Mouse (Mus musculus) E14TG2a.4 (cell line): ENCODE measurements around the gene Fcrl6.

Experiments
- H3K27me3 ChIP-seq: 2 replicates; pipeline ENCODE4 v1.6.1; 2014; ENCODE audit warnings: low read length, control low read depth; ENCODE audit not compliant: insufficient read depth
- H3K36me3 ChIP-seq: 2 replicates; pipeline ENCODE4 v1.6.1; 2014; ENCODE audit warnings: low read length, control low read depth; ENCODE audit not compliant: insufficient read depth
- H3K4me1 ChIP-seq: replicated peaks from 2 replicates; pipeline ENCODE4 v1.6.1; 2014; ENCODE audit warnings: low read depth, low read length, control low read depth
- H3K4me3 ChIP-seq: replicated peaks from 2 replicates; pipeline ENCODE4 v1.5.1; 2014; ENCODE audit warnings: mild to moderate bottlenecking, low read length
- H3K9me3 ChIP-seq: 2 replicates; pipeline ENCODE4 v1.6.1; 2014; ENCODE audit warnings: low read length, control low read depth
- CTCF ChIP-seq: conservative IDR thresholded peaks from 2 replicates; pipeline ENCODE4 v1.5.1; 2014; ENCODE audit warnings: low read length
- NANOG ChIP-seq: IDR thresholded peaks from 2 replicates; pipeline ENCODE4 v1.6.1; 2014; ENCODE audit warnings: borderline replicate concordance, low read length, mixed read lengths
- POU5F1 ChIP-seq: IDR thresholded peaks from 2 replicates; pipeline ENCODE4 v1.6.1; 2014; ENCODE audit warnings: low read length, borderline replicate concordance

Fcrl6 gene

DNA sequence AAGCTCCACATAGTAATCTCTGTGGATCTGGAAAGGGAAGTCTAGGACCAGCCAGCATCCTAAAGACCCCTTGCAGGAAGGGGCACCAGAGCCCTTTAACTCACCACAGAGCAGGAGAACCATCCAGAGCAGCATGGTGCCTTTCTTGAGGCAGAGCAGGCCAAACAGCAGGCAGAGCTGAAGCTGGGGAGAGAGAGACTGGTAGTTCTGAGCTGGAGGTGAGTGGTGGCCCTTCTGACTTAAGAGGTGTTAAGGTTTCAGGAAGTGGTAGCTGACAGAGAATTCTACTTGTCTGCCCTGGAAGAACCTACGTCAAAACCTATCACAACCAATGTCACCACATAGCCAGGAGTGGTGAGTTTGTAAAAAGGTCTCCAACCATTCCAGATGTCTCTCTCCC is at the start of gene Fcrl6:
TSS of gene Fcrl6 (minus strand) at position 226 of the 400 bp plus-strand sequence.
- H3K27me3 ChIP-seq: peaks cover 29% of the 10 kb centered on the region
- H3K4me3 ChIP-seq: no peak within 1 kb of the TSS
- no peaks in the 10 kb centered on the region for H3K4me1 ChIP-seq
- H3K36me3 ChIP-seq: no peaks in the 10 kb centered on the region
- TF ChIP-seq CTCF (no peak), NANOG (no peak), POU5F1 (no peak)
- H3K9me3 ChIP-seq: no peaks in the 10 kb centered on the region

DNA sequence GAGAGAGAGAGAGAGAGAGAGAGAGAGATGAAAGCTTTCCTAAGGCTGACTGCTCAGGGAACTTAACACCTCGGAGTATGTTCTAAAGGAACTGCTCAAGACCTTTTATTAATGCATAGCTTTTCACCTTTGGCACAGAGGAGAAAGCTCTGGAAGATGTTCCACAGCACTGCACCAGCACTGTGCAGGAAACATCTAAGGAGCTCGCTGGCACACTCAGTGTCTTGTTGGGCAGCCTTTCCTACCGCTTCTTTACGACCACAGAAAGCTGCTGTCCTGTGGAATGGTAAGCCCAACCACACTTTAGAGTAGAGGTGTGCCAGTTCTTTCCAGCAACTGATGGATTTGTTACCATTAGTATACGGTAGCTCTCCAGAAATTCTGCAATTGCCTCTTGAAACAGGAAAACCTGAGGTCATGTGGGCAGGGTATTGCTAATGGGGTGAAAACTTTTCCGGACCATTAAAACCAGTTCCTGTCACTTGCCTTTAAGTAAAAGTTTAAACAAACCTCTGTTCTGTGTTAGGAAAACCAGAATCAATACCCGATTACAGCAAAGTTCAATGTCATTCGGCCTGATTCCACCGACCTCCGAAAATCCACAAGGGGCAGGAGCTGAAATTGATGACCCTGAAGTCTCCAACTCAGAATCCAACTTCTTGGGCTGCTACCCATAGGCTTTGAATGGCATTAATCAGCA is 49.1 kb upstream of the Fcrl6 start:
- TF ChIP-seq CTCF: no peak
- no peak overlapping the region for H3K4me3 ChIP-seq
- no peaks in the 10 kb centered on the region for H3K27me3 ChIP-seq
- H3K4me1 ChIP-seq: peaks cover 12% of the 10 kb centered on the region
- H3K9me3 ChIP-seq: peaks cover 7% of the 10 kb centered on the region
- H3K36me3 ChIP-seq: no peaks in the 10 kb centered on the region

DNA sequence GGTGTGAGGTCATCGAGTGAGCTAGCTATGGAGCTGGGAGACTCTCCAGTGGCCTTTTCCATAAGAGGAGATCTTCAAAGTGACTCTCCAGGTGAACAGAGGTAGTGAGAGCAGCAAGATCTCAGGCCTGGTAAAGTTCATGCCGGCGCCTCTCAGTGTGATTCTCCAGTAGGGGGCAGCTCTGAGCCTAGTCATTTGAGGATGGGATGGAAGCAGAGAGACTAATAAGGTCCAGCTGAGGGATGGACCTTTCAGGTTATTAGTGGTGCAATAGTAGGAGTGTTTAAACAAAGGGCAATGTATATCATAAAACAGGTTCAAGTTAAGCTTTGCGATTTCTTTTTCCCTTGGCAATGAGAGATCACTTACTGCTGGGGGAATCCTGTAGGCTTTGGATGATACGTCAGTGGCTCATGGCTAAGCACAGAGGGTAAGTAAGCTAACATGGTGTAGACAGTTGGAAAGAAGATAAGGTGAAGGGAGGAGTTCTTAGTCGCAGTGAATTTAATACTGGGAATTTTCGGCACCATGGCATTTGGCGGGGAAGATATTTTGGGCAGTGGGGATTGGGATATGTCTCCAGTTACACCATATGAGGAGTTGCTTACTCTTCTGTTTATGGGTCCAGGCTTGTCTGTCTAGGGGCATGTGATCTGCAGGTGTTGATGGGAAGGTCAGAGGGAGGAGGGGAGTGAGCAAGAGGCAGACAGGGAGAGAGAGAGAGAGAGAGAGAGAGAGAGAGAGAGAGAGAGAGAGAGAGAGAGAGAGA is 48.4 kb upstream of the Fcrl6 start:
- TF ChIP-seq CTCF (peak; percentile 41), NANOG (no peak)
- H3K4me3 ChIP-seq: no peak overlapping the region
- H3K9me3 ChIP-seq: peaks cover 7% of the 10 kb centered on the region
- H3K27me3 ChIP-seq: no peaks in the 10 kb centered on the region
- H3K36me3 ChIP-seq: no peaks in the 10 kb centered on the region
- peaks cover 5% of the 10 kb centered on the region for H3K4me1 ChIP-seq

DNA sequence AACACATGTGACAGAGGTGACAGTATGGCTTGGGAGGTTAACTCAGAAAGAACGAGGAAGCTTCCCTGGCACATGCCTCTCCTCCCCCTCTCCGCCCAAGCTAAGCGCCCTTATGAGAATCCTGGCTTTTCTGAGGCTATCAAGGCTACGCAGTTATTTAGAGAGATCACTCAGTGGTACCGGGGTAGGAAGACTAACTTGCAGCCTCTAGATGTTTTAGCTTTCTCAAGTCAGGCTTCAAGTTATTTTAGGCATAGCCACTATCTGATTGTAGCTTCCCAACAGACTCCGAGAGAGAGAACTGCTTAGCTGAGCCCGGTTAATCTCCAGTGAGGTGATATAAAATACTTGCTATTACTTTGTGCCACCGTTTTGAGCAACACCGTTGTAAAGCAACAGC is 47.0 kb upstream of the Fcrl6 start:
- Histone ChIP-seq H3K4me1 (no peaks in the 10 kb centered on the region), H3K36me3 (no peaks in the 10 kb centered on the region), H3K4me3 (no peak overlapping the region), H3K27me3 (no peaks in the 10 kb centered on the region), H3K9me3 (peaks cover 7% of the 10 kb centered on the region)
- no peak for TF ChIP-seq POU5F1
- TF ChIP-seq NANOG: no peak
- no peak for TF ChIP-seq CTCF

DNA sequence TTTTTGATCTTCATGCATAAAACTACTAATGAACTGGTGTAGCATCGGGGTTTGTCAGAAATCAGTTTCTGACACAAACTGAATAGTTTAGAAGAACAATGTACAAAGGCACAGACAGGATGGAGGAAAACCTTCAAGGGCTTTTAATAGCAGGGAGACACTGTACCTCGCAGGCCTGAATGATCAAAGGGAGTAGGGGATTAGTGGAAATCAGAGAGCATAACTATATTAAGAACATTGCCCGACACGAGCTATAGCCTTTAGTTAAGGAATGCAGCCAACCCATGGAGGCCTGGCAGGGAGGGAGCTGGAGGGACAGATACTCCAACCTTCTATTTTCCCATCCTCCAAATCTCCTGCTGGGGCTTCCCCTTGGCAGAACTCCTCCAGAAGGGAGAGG is 44.9 kb upstream of the Fcrl6 start:
- no peak overlapping the region for H3K4me3 ChIP-seq
- H3K9me3 ChIP-seq: peaks cover 7% of the 10 kb centered on the region
- no peaks in the 10 kb centered on the region for H3K4me1 ChIP-seq
- H3K27me3 ChIP-seq: no peaks in the 10 kb centered on the region
- no peaks in the 10 kb centered on the region for H3K36me3 ChIP-seq
- no peak for TF ChIP-seq POU5F1
- no peak for TF ChIP-seq CTCF
- TF ChIP-seq NANOG: no peak

DNA sequence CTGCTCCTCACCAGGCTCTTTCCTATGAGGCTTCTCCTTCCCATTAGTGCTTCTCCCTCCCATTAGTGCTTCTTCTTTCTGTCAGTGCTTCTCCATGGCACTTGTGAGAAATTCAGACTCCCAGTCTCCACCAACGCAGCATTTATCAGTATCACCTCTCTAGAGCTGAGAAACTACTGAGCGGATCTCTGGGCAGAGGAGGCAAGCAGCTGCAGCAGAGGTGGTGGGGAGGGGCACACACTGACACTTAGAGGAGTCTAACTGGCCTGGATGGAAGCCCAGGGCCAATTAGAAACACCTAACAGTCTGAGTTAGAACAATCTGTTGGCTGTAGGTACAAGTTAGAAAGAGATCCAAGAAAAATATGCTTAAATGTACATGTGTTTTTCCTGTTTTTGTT is 36.4 kb upstream of the Fcrl6 start:
- H3K9me3 ChIP-seq: no peaks in the 10 kb centered on the region
- no peaks in the 10 kb centered on the region for H3K36me3 ChIP-seq
- TF ChIP-seq NANOG (no peak), POU5F1 (no peak), CTCF (no peak)
- no peak overlapping the region for H3K4me3 ChIP-seq
- H3K4me1 ChIP-seq: no peaks in the 10 kb centered on the region
- H3K27me3 ChIP-seq: peaks cover 5% of the 10 kb centered on the region; the same call in 1 of the 2 replicates

DNA sequence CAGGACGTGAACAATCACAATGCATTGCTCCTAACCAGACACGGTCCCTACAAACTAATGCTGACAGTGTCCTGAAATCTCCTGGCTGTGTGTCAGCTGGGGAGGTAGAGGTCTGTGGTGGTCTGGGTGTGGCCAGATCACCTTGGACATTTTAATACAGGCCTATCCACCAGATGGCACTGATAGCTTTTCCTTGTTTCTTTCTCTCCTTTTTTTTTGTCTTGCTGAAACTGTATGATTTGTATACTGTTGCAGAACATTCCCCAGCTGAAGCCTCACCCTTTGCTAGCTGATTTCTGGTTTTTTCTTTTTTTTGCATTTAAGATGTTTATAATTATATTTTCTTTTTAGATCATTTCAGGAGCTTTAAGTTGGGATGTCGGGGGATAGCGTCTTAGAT is 35.5 kb upstream of the Fcrl6 start:
- TF ChIP-seq NANOG: no peak
- no peak for TF ChIP-seq CTCF
- TF ChIP-seq POU5F1: no peak
- Histone ChIP-seq H3K36me3 (no peaks in the 10 kb centered on the region), H3K4me1 (0 out of 2 replicates have a peak, but pooled peaks cover 2% of the 10 kb centered on the region), H3K27me3 (peaks cover 5% of the 10 kb centered on the region; the same call in 1 of the 2 replicates), H3K9me3 (no peaks in the 10 kb centered on the region), H3K4me3 (no peak overlapping the region)

DNA sequence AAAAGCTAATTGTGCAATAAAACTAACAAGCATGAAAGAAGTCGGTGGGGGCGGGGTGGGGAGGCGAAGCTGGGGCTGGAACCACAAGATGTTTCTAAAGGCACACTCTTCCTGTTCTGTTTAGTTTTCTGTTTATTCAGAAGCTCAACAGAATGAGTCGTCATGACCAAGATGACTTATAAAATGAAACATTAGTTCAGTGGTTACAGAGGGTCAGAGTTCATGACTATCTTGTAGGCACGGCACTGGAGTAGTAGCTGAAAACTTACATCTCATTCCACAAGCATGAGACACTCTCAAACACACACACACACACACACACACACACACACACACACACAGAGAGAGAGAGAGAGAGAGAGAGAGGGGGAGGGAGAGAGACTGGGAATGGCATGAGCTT is 33.9 kb upstream of the Fcrl6 start:
- no peaks in the 10 kb centered on the region for H3K9me3 ChIP-seq
- H3K4me1 ChIP-seq: peaks cover 9% of the 10 kb centered on the region
- peaks cover 5% of the 10 kb centered on the region; the same call in 1 of the 2 replicates for H3K27me3 ChIP-seq
- TF ChIP-seq POU5F1 (no peak), CTCF (no peak), NANOG (no peak)
- no peaks in the 10 kb centered on the region for H3K36me3 ChIP-seq
- H3K4me3 ChIP-seq: no peak overlapping the region

DNA sequence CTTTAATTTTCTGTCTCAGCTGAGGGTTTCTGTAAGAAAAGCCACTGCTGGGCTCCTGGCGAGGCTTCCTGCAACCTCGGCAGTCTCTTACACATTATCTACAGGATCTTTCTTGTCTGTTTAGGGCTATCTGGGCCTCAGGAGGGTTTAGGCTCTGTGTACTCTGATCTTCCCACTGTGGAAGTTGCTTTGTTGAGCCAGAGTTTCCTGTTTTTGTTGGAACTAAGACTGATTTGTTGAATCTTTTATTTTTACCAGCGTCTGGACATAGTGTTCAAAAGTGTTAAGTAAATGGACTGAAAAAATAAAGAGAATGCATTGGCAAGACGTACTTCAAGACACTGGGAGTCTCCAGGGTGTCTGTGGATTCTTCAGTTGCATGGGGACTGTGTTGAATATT is 32.9 kb upstream of the Fcrl6 start:
- Histone ChIP-seq H3K36me3 (no peaks in the 10 kb centered on the region), H3K4me1 (peaks cover 9% of the 10 kb centered on the region), H3K4me3 (no peak overlapping the region), H3K27me3 (peaks cover 5% of the 10 kb centered on the region; the same call in 1 of the 2 replicates), H3K9me3 (no peaks in the 10 kb centered on the region)
- TF ChIP-seq POU5F1 (no peak), NANOG (no peak), CTCF (no peak)
